Mouse (Mus musculus): ENCODE measurements around the gene Vmn1r229.

Vmn1r229 gene

GRCm38 (mm10) chr17:20811255-20811654 lies at the start of gene Vmn1r229:
Vmn1r229 (plus strand) TSS chr17:20811555.
- no peak for DNase-seq (ENCODE audit: low read depth, low spot score)

GRCm38 (mm10) chr17:20786057-20786456 lies 25.3 kb upstream of the Vmn1r229 start, which contains the start of gene Vmn1r228:
Vmn1r228 (minus strand) TSS chr17:20786157.
- DNase-seq (ENCODE audit: low read depth, low spot score) = no peak

- DNase-seq (ENCODE audit: low read depth, low spot score) = no peak
Measured at GRCm38 (mm10) chr17:20840144-20840543, 28.8 kb downstream of the Vmn1r229 start, which contains the start of gene Vmn1r230. Vmn1r230 (plus strand) TSS chr17:20840444.

Data from WW6 (cell line).